Mouse (Mus musculus) erythroblast, adult 5-6 weeks (primary cell): Measurements from ENCODE around the gene Olfr1188. TPM values are rescaled to one million over a fixed set of nuclear protein-coding genes. Genes with fewer than 3 reads are reported as not detected.
"Not testable (repeated sequence)": the region's sequence is repeated elsewhere in the genome, so short reads cannot be mapped to it uniquely, and the experiment has no call there.

ENCODE experiments used
- ATAC-seq: replicated peaks from 2 replicates; pipeline ENCODE4 v1.8.0; 2016; ENCODE audit warnings: moderate number of reproducible peaks, mild to moderate bottlenecking, moderate TSS enrichment, inconsistent platforms; ENCODE audit not compliant: poor library complexity, low FRiP score, severe bottlenecking
- total RNA-seq, 2 experiments: library from RNA; stranded (forward) in 1 of 2; stranded (reverse) in 1 of 2; fragments of 150-400 nt in 1 of 2; fragments of 200-764, 138-1000 nt in 1 of 2; gene quantifications; 2 replicates each; pipeline versions ENCODE4 v1.2.3 to v1.2.4; 2015 to 2017; ENCODE audit warnings: low replicate concordance in 2 of 2

Gene Olfr1188
- total RNA-seq (2015; ENCODE audit: low replicate concordance) (not detected in 2 replicates), total RNA-seq (2017; ENCODE audit: low replicate concordance) (not detected in 2 replicates)

- ATAC-seq = no peak
Measured at GRCm38 (mm10) chr2:88556635-88557034, at the start of gene Olfr1188. TSS of gene Olfr1188 (plus strand) at chr2:88556935.

GRCm38 (mm10) chr2:88518251-88518650 is 38.5 kb upstream of the Olfr1188 start, which contains the start of gene Olfr1186:
TSS of gene Olfr1186 (plus strand) at chr2:88518551.
- ATAC-seq = no peak

GRCm38 (mm10) chr2:88525720-88526119 is 31.0 kb upstream of the Olfr1188 start:
- ATAC-seq = no peak

- ATAC-seq = not testable (repeated sequence)
Measured at GRCm38 (mm10) chr2:88572696-88573095, 16.0 kb downstream of the Olfr1188 start.

GRCm38 (mm10) chr2:88586154-88586553 is 29.4 kb downstream of the Olfr1188 start, which contains the start of gene Olfr1189:
TSS of gene Olfr1189 (plus strand) at chr2:88586454.
- no peak for ATAC-seq

Other genes starting within 250 kb of the Olfr1188 start
- 0.96 TPM in 1 of 2 replicates, not detected in the other for gene Olfr1174-ps, start 241.8 kb upstream of the Olfr1188 start, total RNA-seq (2015; ENCODE audit: low replicate concordance)
- not detected in 2 replicates for gene Olfr1174-ps, start 241.8 kb upstream of the Olfr1188 start, total RNA-seq (2017; ENCODE audit: low replicate concordance)
- gene Olfr1175-ps, start 229.7 kb upstream of the Olfr1188 start, total RNA-seq (2015; ENCODE audit: low replicate concordance) = not detected in 2 replicates
- gene Olfr1175-ps, start 229.7 kb upstream of the Olfr1188 start, total RNA-seq (2017; ENCODE audit: low replicate concordance) = not detected in 2 replicates
- gene Olfr1176, start 220.2 kb upstream of the Olfr1188 start, total RNA-seq (2015; ENCODE audit: low replicate concordance) = not detected in 2 replicates
- not detected in 2 replicates for gene Olfr1176, start 220.2 kb upstream of the Olfr1188 start, total RNA-seq (2017; ENCODE audit: low replicate concordance)
- not detected in 2 replicates for gene Olfr1177-ps, start 210.4 kb upstream of the Olfr1188 start, total RNA-seq (2015; ENCODE audit: low replicate concordance)
- gene Olfr1177-ps, start 210.4 kb upstream of the Olfr1188 start, total RNA-seq (2017; ENCODE audit: low replicate concordance) = 1.5 TPM in 1 of 2 replicates, not detected in the other
- gene Olfr1178, start 169.9 kb upstream of the Olfr1188 start, total RNA-seq (2015; ENCODE audit: low replicate concordance) = not detected in 2 replicates
- 0.09 and 0.84 TPM in 2 replicates for gene Olfr1178, start 169.9 kb upstream of the Olfr1188 start, total RNA-seq (2017; ENCODE audit: low replicate concordance)
- gene Olfr1179, start 150.5 kb upstream of the Olfr1188 start, total RNA-seq (2015; ENCODE audit: low replicate concordance) = not detected in 2 replicates
- gene Olfr1179, start 150.5 kb upstream of the Olfr1188 start, total RNA-seq (2017; ENCODE audit: low replicate concordance) = not detected in 2 replicates
- gene Olfr1180, start 137.8 kb upstream of the Olfr1188 start, total RNA-seq (2015; ENCODE audit: low replicate concordance) = not detected in 2 replicates
- not detected in 2 replicates for gene Olfr1180, start 137.8 kb upstream of the Olfr1188 start, total RNA-seq (2017; ENCODE audit: low replicate concordance)
- not detected in 2 replicates for gene Olfr1181, start 130.8 kb upstream of the Olfr1188 start, total RNA-seq (2015; ENCODE audit: low replicate concordance)
- gene Olfr1181, start 130.8 kb upstream of the Olfr1188 start, total RNA-seq (2017; ENCODE audit: low replicate concordance) = not detected in 2 replicates
- 0.63 TPM in 1 of 2 replicates, not detected in the other for gene Gm13757, start 107.8 kb upstream of the Olfr1188 start, total RNA-seq (2015; ENCODE audit: low replicate concordance)
- gene Gm13757, start 107.8 kb upstream of the Olfr1188 start, total RNA-seq (2017; ENCODE audit: low replicate concordance) = not detected in 2 replicates
- not detected in 2 replicates for gene Olfr1183, start 102.1 kb upstream of the Olfr1188 start, total RNA-seq (2015; ENCODE audit: low replicate concordance)
- gene Olfr1183, start 102.1 kb upstream of the Olfr1188 start, total RNA-seq (2017; ENCODE audit: low replicate concordance) = not detected in 2 replicates
- not detected in 2 replicates for gene Olfr1184, start 73.3 kb upstream of the Olfr1188 start, total RNA-seq (2015; ENCODE audit: low replicate concordance)
- gene Olfr1184, start 73.3 kb upstream of the Olfr1188 start, total RNA-seq (2017; ENCODE audit: low replicate concordance) = not detected in 2 replicates
- gene Olfr1185-ps1, start 63.6 kb upstream of the Olfr1188 start, total RNA-seq (2015; ENCODE audit: low replicate concordance) = not detected in 2 replicates
- gene Olfr1185-ps1, start 63.6 kb upstream of the Olfr1188 start, total RNA-seq (2017; ENCODE audit: low replicate concordance) = not detected in 2 replicates
- gene Olfr1186, start 38.4 kb upstream of the Olfr1188 start, total RNA-seq (2015; ENCODE audit: low replicate concordance) = not detected in 2 replicates
- gene Olfr1186, start 38.4 kb upstream of the Olfr1188 start, total RNA-seq (2017; ENCODE audit: low replicate concordance) = not detected in 2 replicates
- not detected in 2 replicates for gene Olfr1189, start 29.5 kb downstream of the Olfr1188 start, total RNA-seq (2015; ENCODE audit: low replicate concordance)
- gene Olfr1189, start 29.5 kb downstream of the Olfr1188 start, total RNA-seq (2017; ENCODE audit: low replicate concordance) = not detected in 2 replicates
- gene Olfr1191-ps1, start 83.6 kb downstream of the Olfr1188 start, total RNA-seq (2015; ENCODE audit: low replicate concordance) = not detected in 2 replicates
- gene Olfr1191-ps1, start 83.6 kb downstream of the Olfr1188 start, total RNA-seq (2017; ENCODE audit: low replicate concordance) = not detected in 2 replicates
- not detected in 2 replicates for gene Olfr1192-ps1, start 91.6 kb downstream of the Olfr1188 start, total RNA-seq (2015; ENCODE audit: low replicate concordance)
- 0.14 TPM in 1 of 2 replicates, not detected in the other for gene Olfr1192-ps1, start 91.6 kb downstream of the Olfr1188 start, total RNA-seq (2017; ENCODE audit: low replicate concordance)
- not detected in 2 replicates for gene Olfr1193, start 118.7 kb downstream of the Olfr1188 start, total RNA-seq (2015; ENCODE audit: low replicate concordance)
- not detected in 2 replicates for gene Olfr1193, start 118.7 kb downstream of the Olfr1188 start, total RNA-seq (2017; ENCODE audit: low replicate concordance)
- not detected in 2 replicates for gene Olfr1195, start 132.3 kb downstream of the Olfr1188 start, total RNA-seq (2015; ENCODE audit: low replicate concordance)
- not detected in 2 replicates for gene Olfr1195, start 132.3 kb downstream of the Olfr1188 start, total RNA-seq (2017; ENCODE audit: low replicate concordance)
- not detected in 2 replicates for gene Olfr1196, start 147.7 kb downstream of the Olfr1188 start, total RNA-seq (2015; ENCODE audit: low replicate concordance)
- not detected in 2 replicates for gene Olfr1196, start 147.7 kb downstream of the Olfr1188 start, total RNA-seq (2017; ENCODE audit: low replicate concordance)
- not detected in 2 replicates for gene Olfr1197, start 175.4 kb downstream of the Olfr1188 start, total RNA-seq (2015; ENCODE audit: low replicate concordance)
- not detected in 2 replicates for gene Olfr1197, start 175.4 kb downstream of the Olfr1188 start, total RNA-seq (2017; ENCODE audit: low replicate concordance)
- gene Olfr1198, start 194.4 kb downstream of the Olfr1188 start, total RNA-seq (2015; ENCODE audit: low replicate concordance) = not detected in 2 replicates
- gene Olfr1198, start 194.4 kb downstream of the Olfr1188 start, total RNA-seq (2017; ENCODE audit: low replicate concordance) = not detected in 2 replicates
- gene Olfr1199, start 203.5 kb downstream of the Olfr1188 start, total RNA-seq (2015; ENCODE audit: low replicate concordance) = not detected in 2 replicates
- gene Olfr1199, start 203.5 kb downstream of the Olfr1188 start, total RNA-seq (2017; ENCODE audit: low replicate concordance) = not detected in 2 replicates
- gene Olfr1200, start 213.6 kb downstream of the Olfr1188 start, total RNA-seq (2015; ENCODE audit: low replicate concordance) = not detected in 2 replicates
- not detected in 2 replicates for gene Olfr1200, start 213.6 kb downstream of the Olfr1188 start, total RNA-seq (2017; ENCODE audit: low replicate concordance)
- gene Olfr1201, start 236.1 kb downstream of the Olfr1188 start, total RNA-seq (2015; ENCODE audit: low replicate concordance) = not detected in 2 replicates
- gene Olfr1201, start 236.1 kb downstream of the Olfr1188 start, total RNA-seq (2017; ENCODE audit: low replicate concordance) = not detected in 2 replicates